Mouse (Mus musculus): ENCODE measurements around the gene Gm13762. TPM values are rescaled to one million over a fixed set of nuclear protein-coding genes. Genes with fewer than 3 reads are reported as not detected.
"Not testable (repeated sequence)": the region's sequence is repeated elsewhere in the genome, so short reads cannot be mapped to it uniquely, and the experiment has no call there.

The Gm13762 gene
- not detected in 2 replicates for polyA plus RNA-seq (2015; fragmentation: Nextera tagmentation; extraction: Ambion mirVana)

DNA sequence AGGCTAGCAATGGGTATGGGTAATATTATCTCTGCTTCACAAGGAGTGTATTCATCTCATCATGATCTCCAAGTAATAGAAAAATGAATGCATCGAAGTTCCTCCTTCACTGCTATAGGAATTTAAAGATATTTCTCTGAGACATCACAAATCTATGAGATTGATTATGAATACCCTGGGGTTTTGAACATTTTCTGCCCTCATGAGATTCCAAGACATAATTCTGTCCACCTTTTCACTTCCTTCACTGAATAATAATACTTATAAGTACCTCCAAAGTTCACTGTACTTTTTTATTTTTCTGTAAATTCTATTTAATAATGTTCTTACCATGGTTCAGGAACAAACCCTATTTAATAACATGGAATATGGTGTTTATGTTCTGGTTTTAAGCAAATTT lies at the start of gene Gm13762:
Gm13762 (minus strand) TSS at position 101 of the 400 bp plus-strand sequence.
- no peaks in the 10 kb centered on the region for H3K9me3 ChIP-seq (ENCODE audit: control insufficient read depth)
- H3K4me2 ChIP-seq (replicated peaks; ENCODE audit: low read depth) = no peak within 1 kb of the TSS
- H3K27ac ChIP-seq (ENCODE audit: low read depth, low read length) = no peak within 1 kb of the TSS
- ATAC-seq = no peak
- H3K9ac ChIP-seq (ENCODE audit: low read depth, low read length) = no peak within 1 kb of the TSS
- TF ChIP-seq CTCF (IDR thresholded peaks at IDR 0.05; ENCODE audit: low read depth) = no peak
- H3K4me1 ChIP-seq (replicated peaks; ENCODE audit: control insufficient read depth, insufficient read depth, low read length) = no peaks in the 10 kb centered on the region
- no peaks in the 10 kb centered on the region for H3K36me3 ChIP-seq (ENCODE audit: control insufficient read depth, insufficient read depth)
- no peak within 1 kb of the TSS for H3K4me3 ChIP-seq (ENCODE audit: low read depth, low read length)
- WGBS = 78% methylated on average over 1 of the region's 1 CpGs
- no peaks in the 10 kb centered on the region for H3K27me3 ChIP-seq (replicated peaks; ENCODE audit: control insufficient read depth, insufficient read depth, low read length)

- H3K27ac ChIP-seq (ENCODE audit: low read depth, low read length); H3K9ac ChIP-seq (ENCODE audit: low read depth, low read length); H3K27me3 ChIP-seq (replicated peaks; ENCODE audit: control insufficient read depth, insufficient read depth, low read length); H3K9me3 ChIP-seq (ENCODE audit: control insufficient read depth); ATAC-seq; H3K4me1 ChIP-seq (replicated peaks; ENCODE audit: control insufficient read depth, insufficient read depth, low read length); H3K4me2 ChIP-seq (replicated peaks; ENCODE audit: low read depth); H3K36me3 ChIP-seq (ENCODE audit: control insufficient read depth, insufficient read depth); H3K4me3 ChIP-seq (ENCODE audit: low read depth, low read length): not testable (repeated sequence)
- 65% methylated on average over 3 of the region's 3 CpGs for WGBS
Measured at GRCm38 (mm10) chr2:89021436-89021835, 41.4 kb upstream of the Gm13762 start.

DNA sequence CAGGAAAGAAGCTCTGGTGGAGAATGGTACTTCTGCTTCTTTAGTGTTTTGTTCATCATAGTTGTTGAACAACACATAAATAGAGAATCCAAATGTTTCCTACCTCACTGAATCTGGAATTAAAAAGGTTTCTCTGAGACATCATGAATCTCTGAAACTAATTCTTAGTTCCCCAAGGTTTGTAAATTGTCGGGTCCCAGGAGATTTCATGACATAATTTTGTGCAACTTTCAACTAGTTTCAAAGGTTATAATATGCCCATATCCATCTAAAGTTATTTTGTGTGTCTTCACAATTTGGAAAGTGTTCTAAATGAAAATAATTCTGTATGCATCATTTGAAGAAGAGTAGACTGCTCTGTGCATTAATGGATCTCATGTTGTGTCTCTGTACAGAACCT lies 38.2 kb upstream of the Gm13762 start, which contains the start of gene Olfr1216:
Olfr1216 (minus strand) TSS at position 101 of the 400 bp plus-strand sequence.
- Histone ChIP-seq H3K27ac (ENCODE audit: low read depth, low read length) (no peak within 1 kb of the TSS), H3K4me2 (replicated peaks; ENCODE audit: low read depth) (no peak within 1 kb of the TSS), H3K27me3 (replicated peaks; ENCODE audit: control insufficient read depth, insufficient read depth, low read length) (no peaks in the 10 kb centered on the region), H3K9ac (ENCODE audit: low read depth, low read length) (no peak within 1 kb of the TSS), H3K4me3 (ENCODE audit: low read depth, low read length) (no peak within 1 kb of the TSS), H3K9me3 (ENCODE audit: control insufficient read depth) (no peaks in the 10 kb centered on the region), H3K36me3 (ENCODE audit: control insufficient read depth, insufficient read depth) (no peaks in the 10 kb centered on the region), H3K4me1 (replicated peaks; ENCODE audit: control insufficient read depth, insufficient read depth, low read length) (no peaks in the 10 kb centered on the region)
- no peak for ATAC-seq
- TF ChIP-seq CTCF (IDR thresholded peaks at IDR 0.05; ENCODE audit: low read depth) = no peak
- 82% methylated on average over 1 of the region's 1 CpGs for WGBS

GRCm38 (mm10) chr2:89006873-89007272 lies 26.8 kb upstream of the Gm13762 start, which contains the start of gene Olfr1215:
Gene Olfr1215, minus strand, starts transcription at chr2:89006973.
- Histone ChIP-seq H3K27me3 (replicated peaks; ENCODE audit: control insufficient read depth, insufficient read depth, low read length) (no peaks in the 10 kb centered on the region), H3K4me3 (ENCODE audit: low read depth, low read length) (no peak within 1 kb of the TSS), H3K4me2 (replicated peaks; ENCODE audit: low read depth) (no peak within 1 kb of the TSS), H3K9me3 (ENCODE audit: control insufficient read depth) (no peaks in the 10 kb centered on the region), H3K36me3 (ENCODE audit: control insufficient read depth, insufficient read depth) (no peaks in the 10 kb centered on the region), H3K9ac (ENCODE audit: low read depth, low read length) (no peak within 1 kb of the TSS), H3K4me1 (replicated peaks; ENCODE audit: control insufficient read depth, insufficient read depth, low read length) (no peaks in the 10 kb centered on the region), H3K27ac (ENCODE audit: low read depth, low read length) (no peak within 1 kb of the TSS)
- ATAC-seq = no peak
- WGBS = 74% methylated on average over 2 of the region's 2 CpGs
- no peak for TF ChIP-seq CTCF (IDR thresholded peaks at IDR 0.05; ENCODE audit: low read depth)

GRCm38 (mm10) chr2:88992553-88992952 lies 12.5 kb upstream of the Gm13762 start, which contains the start of gene Olfr1214:
Gene Olfr1214, minus strand, starts transcription at chr2:88992653.
- no peak within 1 kb of the TSS for H3K4me2 ChIP-seq (replicated peaks; ENCODE audit: low read depth)
- no peak for TF ChIP-seq CTCF (IDR thresholded peaks at IDR 0.05; ENCODE audit: low read depth)
- no peaks in the 10 kb centered on the region for H3K9me3 ChIP-seq (ENCODE audit: control insufficient read depth)
- 76% methylated on average over 1 of the region's 1 CpGs for WGBS
- H3K36me3 ChIP-seq (ENCODE audit: control insufficient read depth, insufficient read depth) = no peaks in the 10 kb centered on the region
- H3K9ac ChIP-seq (ENCODE audit: low read depth, low read length) = no peak within 1 kb of the TSS
- H3K4me3 ChIP-seq (ENCODE audit: low read depth, low read length) = no peak within 1 kb of the TSS
- no peaks in the 10 kb centered on the region for H3K27me3 ChIP-seq (replicated peaks; ENCODE audit: control insufficient read depth, insufficient read depth, low read length)
- H3K4me1 ChIP-seq (replicated peaks; ENCODE audit: control insufficient read depth, insufficient read depth, low read length) = no peaks in the 10 kb centered on the region
- ATAC-seq = no peak
- H3K27ac ChIP-seq (ENCODE audit: low read depth, low read length) = no peak within 1 kb of the TSS

GRCm38 (mm10) chr2:88953669-88954068 lies 26.4 kb downstream of the Gm13762 start, which contains the start of gene Olfr1212:
Gene Olfr1212, plus strand, starts transcription at chr2:88953969.
- Histone ChIP-seq H3K9me3 (ENCODE audit: control insufficient read depth) (no peaks in the 10 kb centered on the region), H3K4me3 (ENCODE audit: low read depth, low read length) (no peak within 1 kb of the TSS), H3K9ac (ENCODE audit: low read depth, low read length) (no peak within 1 kb of the TSS), H3K36me3 (ENCODE audit: control insufficient read depth, insufficient read depth) (no peaks in the 10 kb centered on the region), H3K27ac (ENCODE audit: low read depth, low read length) (no peak within 1 kb of the TSS), H3K4me2 (replicated peaks; ENCODE audit: low read depth) (no peak within 1 kb of the TSS), H3K27me3 (replicated peaks; ENCODE audit: control insufficient read depth, insufficient read depth, low read length) (no peaks in the 10 kb centered on the region), H3K4me1 (replicated peaks; ENCODE audit: control insufficient read depth, insufficient read depth, low read length) (no peaks in the 10 kb centered on the region)
- TF ChIP-seq CTCF (IDR thresholded peaks at IDR 0.05; ENCODE audit: low read depth) = no peak
- ATAC-seq = no peak

DNA sequence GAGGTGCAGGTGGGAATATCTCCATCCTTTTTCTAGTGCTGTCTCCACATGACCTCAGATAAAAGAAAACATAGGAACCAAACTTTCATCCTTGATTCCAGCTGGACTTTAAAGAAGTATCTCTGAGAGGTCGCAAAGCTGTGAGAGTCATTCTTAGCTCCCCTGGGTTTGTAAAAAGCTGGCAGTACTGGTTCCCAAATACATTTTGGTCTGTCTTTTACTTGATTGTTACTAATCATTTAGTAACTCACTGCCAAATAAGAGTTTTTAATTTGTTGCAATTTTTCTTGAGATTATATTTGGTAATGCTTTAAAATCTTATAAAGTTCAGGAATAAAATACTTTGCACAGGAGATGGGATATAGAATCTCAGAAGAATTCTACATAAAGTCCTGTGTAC lies 42.1 kb downstream of the Gm13762 start, which contains the start of gene Olfr1211:
Olfr1211 (minus strand) TSS at position 101 of the 400 bp plus-strand sequence.
- H3K4me1 ChIP-seq (replicated peaks; ENCODE audit: control insufficient read depth, insufficient read depth, low read length) = no peaks in the 10 kb centered on the region
- TF ChIP-seq CTCF (IDR thresholded peaks at IDR 0.05; ENCODE audit: low read depth) = no peak
- no peaks in the 10 kb centered on the region for H3K9me3 ChIP-seq (ENCODE audit: control insufficient read depth)
- H3K4me3 ChIP-seq (ENCODE audit: low read depth, low read length) = no peak within 1 kb of the TSS
- H3K27me3 ChIP-seq (replicated peaks; ENCODE audit: control insufficient read depth, insufficient read depth, low read length) = no peaks in the 10 kb centered on the region
- H3K27ac ChIP-seq (ENCODE audit: low read depth, low read length) = no peak within 1 kb of the TSS
- ATAC-seq = no peak
- no peaks in the 10 kb centered on the region for H3K36me3 ChIP-seq (ENCODE audit: control insufficient read depth, insufficient read depth)
- WGBS = 86% methylated on average over 1 of the region's 1 CpGs
- no peak within 1 kb of the TSS for H3K9ac ChIP-seq (ENCODE audit: low read depth, low read length)
- H3K4me2 ChIP-seq (replicated peaks; ENCODE audit: low read depth) = no peak within 1 kb of the TSS

Other genes with a start within 250 kb of the Gm13762 start
- not detected in 2 replicates for gene Olfr1197, start 247.9 kb downstream of the Gm13762 start, polyA plus RNA-seq (2015; fragmentation: Nextera tagmentation; extraction: Ambion mirVana)
- not detected in 2 replicates for gene Olfr1198, start 228.9 kb downstream of the Gm13762 start, polyA plus RNA-seq (2015; fragmentation: Nextera tagmentation; extraction: Ambion mirVana)
- gene Olfr1199, start 219.8 kb downstream of the Gm13762 start, polyA plus RNA-seq (2015; fragmentation: Nextera tagmentation; extraction: Ambion mirVana) = not detected in 2 replicates
- not detected in 2 replicates for gene Olfr1200, start 209.8 kb downstream of the Gm13762 start, polyA plus RNA-seq (2015; fragmentation: Nextera tagmentation; extraction: Ambion mirVana)
- gene Olfr1201, start 187.2 kb downstream of the Gm13762 start, polyA plus RNA-seq (2015; fragmentation: Nextera tagmentation; extraction: Ambion mirVana) = not detected in 2 replicates
- not detected in 2 replicates for gene Olfr1202, start 165.8 kb downstream of the Gm13762 start, polyA plus RNA-seq (2015; fragmentation: Nextera tagmentation; extraction: Ambion mirVana)
- not detected in 2 replicates for gene Olfr1205, start 150.5 kb downstream of the Gm13762 start, polyA plus RNA-seq (2015; fragmentation: Nextera tagmentation; extraction: Ambion mirVana)
- gene Olfr1204, start 131.0 kb downstream of the Gm13762 start, polyA plus RNA-seq (2015; fragmentation: Nextera tagmentation; extraction: Ambion mirVana) = not detected in 2 replicates
- gene Olfr1206, start 117.0 kb downstream of the Gm13762 start, polyA plus RNA-seq (2015; fragmentation: Nextera tagmentation; extraction: Ambion mirVana) = not detected in 2 replicates
- not detected in 2 replicates for gene Olfr1208, start 78.0 kb downstream of the Gm13762 start, polyA plus RNA-seq (2015; fragmentation: Nextera tagmentation; extraction: Ambion mirVana)
- not detected in 2 replicates for gene Olfr1209, start 65.1 kb downstream of the Gm13762 start, polyA plus RNA-seq (2015; fragmentation: Nextera tagmentation; extraction: Ambion mirVana)
- not detected in 2 replicates for gene Olfr1211, start 42.2 kb downstream of the Gm13762 start, polyA plus RNA-seq (2015; fragmentation: Nextera tagmentation; extraction: Ambion mirVana)
- not detected in 2 replicates for gene Olfr1212, start 26.3 kb downstream of the Gm13762 start, polyA plus RNA-seq (2015; fragmentation: Nextera tagmentation; extraction: Ambion mirVana)
- not detected in 2 replicates for gene Olfr1214, start 12.4 kb upstream of the Gm13762 start, polyA plus RNA-seq (2015; fragmentation: Nextera tagmentation; extraction: Ambion mirVana)
- gene Olfr1215, start 26.7 kb upstream of the Gm13762 start, polyA plus RNA-seq (2015; fragmentation: Nextera tagmentation; extraction: Ambion mirVana) = not detected in 2 replicates
- not detected in 2 replicates for gene Olfr1216, start 38.1 kb upstream of the Gm13762 start, polyA plus RNA-seq (2015; fragmentation: Nextera tagmentation; extraction: Ambion mirVana)
- not detected in 2 replicates for gene Olfr1217, start 51.8 kb upstream of the Gm13762 start, polyA plus RNA-seq (2015; fragmentation: Nextera tagmentation; extraction: Ambion mirVana)
- not detected in 2 replicates for gene Olfr1218, start 80.9 kb upstream of the Gm13762 start, polyA plus RNA-seq (2015; fragmentation: Nextera tagmentation; extraction: Ambion mirVana)
- gene Olfr1219, start 103.2 kb upstream of the Gm13762 start, polyA plus RNA-seq (2015; fragmentation: Nextera tagmentation; extraction: Ambion mirVana) = not detected in 2 replicates
- gene Olfr1220, start 126.6 kb upstream of the Gm13762 start, polyA plus RNA-seq (2015; fragmentation: Nextera tagmentation; extraction: Ambion mirVana) = not detected in 2 replicates
- not detected in 2 replicates for gene Olfr1221, start 137.0 kb upstream of the Gm13762 start, polyA plus RNA-seq (2015; fragmentation: Nextera tagmentation; extraction: Ambion mirVana)
- gene Olfr1222, start 152.8 kb upstream of the Gm13762 start, polyA plus RNA-seq (2015; fragmentation: Nextera tagmentation; extraction: Ambion mirVana) = not detected in 2 replicates
- gene Olfr1223, start 171.3 kb upstream of the Gm13762 start, polyA plus RNA-seq (2015; fragmentation: Nextera tagmentation; extraction: Ambion mirVana) = not detected in 2 replicates
- not detected in 2 replicates for gene Olfr1224-ps1, start 183.8 kb upstream of the Gm13762 start, polyA plus RNA-seq (2015; fragmentation: Nextera tagmentation; extraction: Ambion mirVana)
- not detected in 2 replicates for gene Olfr1225, start 194.4 kb upstream of the Gm13762 start, polyA plus RNA-seq (2015; fragmentation: Nextera tagmentation; extraction: Ambion mirVana)
- gene Olfr1226, start 219.8 kb upstream of the Gm13762 start, polyA plus RNA-seq (2015; fragmentation: Nextera tagmentation; extraction: Ambion mirVana) = not detected in 2 replicates

Data from intestine, postnatal 0 days (tissue).